Mouse (Mus musculus) T-helper 2 cell (primary cell): ENCODE measurements around the gene Pwwp2b.

ENCODE experiments used
- in situ Hi-C: fragments of 300-600 bp; cut with MboI, MseI; formaldehyde crosslinking; loops from one replicate; pipeline ENCODE4 v1.15.1; 2025; ENCODE audit warnings: high pct_unique_total_duplicates

The Pwwp2b gene

DNA sequence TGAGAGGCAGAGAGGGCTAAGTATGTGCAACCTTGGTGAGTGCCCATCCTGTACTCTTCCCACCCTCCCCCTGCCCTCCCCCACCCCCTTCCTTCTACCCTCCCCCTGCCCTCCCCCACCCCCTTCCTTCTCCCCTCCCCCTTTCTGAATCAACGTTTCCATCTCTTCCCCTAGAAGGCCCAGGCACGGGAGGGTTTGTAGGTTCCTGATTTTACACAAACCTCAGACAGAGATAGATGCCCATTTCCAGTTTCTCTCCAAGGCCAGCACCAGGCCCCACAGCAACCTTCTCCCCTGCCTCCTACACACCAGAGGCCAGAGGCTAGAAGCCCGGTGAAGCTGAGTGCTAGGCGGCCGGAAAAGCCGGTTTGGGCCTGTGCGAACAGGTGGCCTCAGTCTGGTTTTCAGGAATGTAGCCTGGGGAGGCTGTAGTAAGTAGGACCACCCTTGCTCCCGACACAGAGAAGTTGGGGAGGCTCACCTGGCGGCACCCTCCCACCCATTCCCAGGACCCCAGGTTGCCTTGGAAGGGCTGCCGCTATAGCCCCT lies 48.3 kb downstream of the Pwwp2b start:
- in situ Hi-C loops: no loop called here

DNA sequence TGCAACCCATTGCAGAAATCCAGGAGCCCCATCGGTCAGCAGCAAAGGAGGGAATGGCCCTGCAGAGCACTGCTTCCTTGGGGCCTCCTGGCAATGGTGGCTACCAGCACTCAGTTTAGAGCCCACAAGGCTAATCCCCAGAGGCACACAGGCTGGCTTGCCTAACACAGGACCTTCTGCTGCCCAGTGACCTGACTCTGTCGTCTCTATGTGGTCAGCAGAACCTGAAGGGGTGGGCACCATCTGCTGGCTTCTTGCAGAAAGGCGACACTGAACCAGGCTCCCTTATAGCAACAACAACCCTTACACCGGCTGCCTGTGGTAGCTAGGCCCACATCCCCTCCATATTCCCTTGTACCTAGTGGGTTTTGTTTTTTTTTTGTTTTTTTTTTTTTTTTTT lies 50.2 kb downstream of the Pwwp2b start:
- in situ Hi-C loops: no loop called here

DNA sequence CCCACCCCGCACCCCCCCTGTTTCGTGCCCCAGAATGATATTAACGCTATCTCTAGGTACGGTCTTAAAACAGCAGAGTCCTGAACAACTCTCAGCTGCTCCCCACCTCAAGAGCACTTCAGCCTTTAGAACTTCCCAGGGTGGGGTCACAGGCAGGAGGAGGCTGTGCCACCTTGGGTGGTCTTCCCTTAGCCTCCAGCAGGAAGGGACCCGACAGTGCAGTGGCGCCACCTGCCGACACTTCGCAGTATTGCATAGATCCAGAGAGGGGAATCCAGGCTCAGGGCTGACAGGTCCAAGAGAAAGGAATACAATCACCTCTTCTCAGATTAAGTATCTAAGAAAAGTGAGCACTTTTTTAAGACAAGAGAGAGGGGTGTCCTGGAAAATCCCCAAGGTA lies 51.1 kb downstream of the Pwwp2b start:
- in situ Hi-C loops: no loop called here

DNA sequence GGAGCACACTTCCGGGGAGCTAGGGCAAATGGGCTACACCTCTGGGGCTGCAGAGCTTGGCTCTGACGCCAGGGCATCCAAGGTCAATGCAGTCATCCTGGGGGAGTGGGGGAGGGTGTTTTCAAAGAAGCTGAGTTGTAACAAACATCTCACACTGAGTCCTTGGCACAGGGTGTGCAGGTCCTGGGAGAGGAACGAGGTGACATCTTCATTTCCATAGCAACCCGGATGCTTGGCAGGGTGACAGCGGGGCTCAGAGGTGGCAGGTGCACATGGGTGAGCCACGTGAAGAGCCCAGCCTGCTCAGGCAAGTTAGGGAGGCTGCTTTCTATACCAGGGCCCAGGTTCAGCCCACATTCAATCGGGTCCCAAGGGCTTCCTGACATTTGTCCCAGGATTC lies 52.1 kb downstream of the Pwwp2b start:
- in situ Hi-C loops: loop anchor here (5.0 kb wide), 2 partner anchors 73 to 172 kb away; no protein-coding TSS in a partner anchor

DNA sequence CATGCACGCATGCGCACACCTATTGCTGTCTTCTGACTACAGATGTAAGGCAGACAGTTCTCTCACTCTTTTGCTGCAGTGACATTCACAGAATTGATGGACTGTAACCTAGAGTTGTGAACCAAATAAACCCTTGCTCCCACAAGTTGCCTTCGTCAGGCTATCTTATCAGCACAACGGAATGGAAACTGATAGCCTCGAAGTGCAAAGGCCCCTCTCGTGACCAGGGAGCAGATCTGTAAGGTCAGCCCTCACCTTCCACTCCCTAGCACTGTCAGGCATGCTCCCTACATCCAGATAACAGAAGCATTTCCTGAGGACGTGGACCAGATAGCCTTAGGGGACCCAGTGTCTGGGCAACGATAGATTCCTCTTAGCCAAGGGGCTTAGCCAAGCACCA lies 53.2 kb downstream of the Pwwp2b start:
- in situ Hi-C loops: loop anchor here (5.0 kb wide), 2 partner anchors 74 to 171 kb away; no protein-coding TSS in a partner anchor

DNA sequence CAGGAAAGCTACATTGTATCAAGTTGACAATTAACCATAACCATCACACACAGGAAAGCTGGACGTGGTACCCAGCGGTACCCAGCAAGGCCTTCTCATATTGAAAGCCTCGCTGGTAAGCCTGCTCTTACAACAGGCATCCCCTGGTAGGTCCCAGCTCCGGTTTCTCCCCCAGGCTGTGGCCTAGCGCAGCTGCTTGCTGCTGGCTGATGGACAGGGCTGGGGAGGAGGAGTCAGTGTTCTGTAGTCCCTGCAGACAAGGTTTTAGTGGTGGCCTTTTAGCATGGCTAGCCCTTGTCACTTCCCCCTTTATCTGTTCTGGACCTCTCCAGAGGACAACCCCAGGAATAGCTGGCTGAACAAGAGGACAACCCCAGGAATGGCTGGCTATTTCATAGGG lies 54.0 kb downstream of the Pwwp2b start:
- in situ Hi-C loops: loop anchor here (5.0 kb wide), 2 partner anchors 75 to 170 kb away; no protein-coding TSS in a partner anchor

DNA sequence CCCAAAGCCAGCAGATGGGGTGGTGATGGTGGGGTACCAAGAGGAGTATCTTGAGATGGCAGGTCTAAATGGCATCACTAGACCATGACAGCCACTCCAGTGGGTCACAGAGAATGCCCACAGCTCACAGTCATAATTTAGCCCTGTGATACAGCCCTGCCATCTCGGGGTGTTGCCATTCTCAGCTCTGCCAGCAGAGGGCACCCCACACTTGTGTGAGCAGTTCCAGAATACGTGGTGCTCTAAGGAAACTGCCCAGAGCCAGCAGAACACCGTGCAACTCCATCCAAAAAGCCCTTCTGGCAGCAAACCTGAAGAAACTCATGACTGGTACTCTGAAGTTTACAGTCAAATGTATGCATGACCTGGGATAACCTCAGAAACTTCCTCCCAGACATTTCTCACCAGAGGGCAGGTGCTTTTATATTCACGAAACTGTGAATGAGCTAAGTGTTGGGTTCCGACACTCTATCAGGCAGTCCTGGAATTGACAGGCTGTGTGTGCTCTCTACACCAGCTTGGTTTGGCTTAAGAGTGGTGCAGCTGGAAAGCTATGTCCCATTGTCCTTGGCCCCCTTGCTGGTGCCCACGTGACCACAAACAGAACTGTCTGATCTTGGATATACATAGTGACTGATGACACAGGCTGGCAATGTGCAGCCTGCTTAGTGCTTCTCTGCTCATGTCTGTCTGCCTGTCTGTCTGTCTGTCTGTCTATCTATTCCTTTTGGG lies 55.2 kb downstream of the Pwwp2b start:
- in situ Hi-C loops: loop anchor here (5.0 kb wide), 2 partner anchors 76 to 169 kb away; no protein-coding TSS in a partner anchor

DNA sequence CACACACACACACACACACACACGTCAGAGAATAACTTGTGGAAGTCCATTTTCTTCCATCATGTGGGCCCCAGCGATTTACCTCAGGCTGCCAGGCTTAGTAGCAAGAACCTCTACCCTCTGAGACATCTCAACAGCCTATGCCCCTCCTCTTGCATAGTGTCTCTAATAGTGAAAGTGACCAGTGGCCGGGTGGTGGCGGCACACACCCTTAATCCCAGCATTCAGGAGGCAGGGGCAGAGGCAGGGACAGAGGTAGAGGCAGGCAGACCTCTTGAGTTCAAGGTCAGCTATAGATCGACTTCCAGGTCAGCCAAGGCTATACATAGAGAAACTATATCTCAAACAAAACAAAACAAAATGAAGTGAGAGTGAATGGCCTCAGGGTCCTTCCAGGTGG lies 56.0 kb downstream of the Pwwp2b start:
- in situ Hi-C loops: loop anchor here (5.0 kb wide), 2 partner anchors 77 to 168 kb away; no protein-coding TSS in a partner anchor

- in situ Hi-C loops: no loop called here
Measured at GRCm38 (mm10) chr7:139307056-139307455, 58.8 kb downstream of the Pwwp2b start.

DNA sequence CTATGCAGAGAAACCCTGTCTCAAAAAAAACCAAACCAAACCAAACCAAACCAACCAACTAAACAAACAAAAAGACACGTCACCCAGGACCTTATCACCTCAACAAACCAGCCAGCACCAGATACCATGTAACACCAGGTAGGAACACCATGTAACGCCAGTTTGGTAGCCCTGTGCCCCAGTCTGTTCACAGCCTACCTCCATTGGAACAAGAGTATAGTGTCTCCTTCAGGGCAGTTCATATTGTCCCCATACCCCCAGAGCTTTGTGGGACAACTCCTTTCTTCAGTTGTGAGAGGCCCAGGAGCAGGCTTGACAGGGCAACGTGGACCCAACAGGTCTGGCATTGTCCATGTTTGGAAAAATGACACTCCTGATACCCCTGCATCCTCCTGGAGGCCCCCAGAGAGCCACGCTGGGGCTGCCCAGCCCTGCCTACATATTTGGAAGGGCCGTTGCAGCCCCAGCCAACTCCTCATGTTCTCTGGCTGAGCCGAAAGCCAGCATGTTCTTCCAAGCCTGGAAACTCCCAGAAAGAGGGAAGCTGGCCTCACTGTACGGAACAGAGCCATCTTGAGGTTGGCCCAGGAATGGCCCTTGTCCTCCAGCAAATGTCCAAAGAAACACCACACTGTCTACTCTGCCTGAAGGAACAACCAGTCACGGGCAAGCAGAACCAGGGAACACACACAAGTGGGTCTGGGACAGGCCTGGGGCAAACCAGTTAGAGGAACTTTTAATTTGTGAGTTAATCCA lies 60.0 kb downstream of the Pwwp2b start:
- in situ Hi-C loops: no loop called here

DNA sequence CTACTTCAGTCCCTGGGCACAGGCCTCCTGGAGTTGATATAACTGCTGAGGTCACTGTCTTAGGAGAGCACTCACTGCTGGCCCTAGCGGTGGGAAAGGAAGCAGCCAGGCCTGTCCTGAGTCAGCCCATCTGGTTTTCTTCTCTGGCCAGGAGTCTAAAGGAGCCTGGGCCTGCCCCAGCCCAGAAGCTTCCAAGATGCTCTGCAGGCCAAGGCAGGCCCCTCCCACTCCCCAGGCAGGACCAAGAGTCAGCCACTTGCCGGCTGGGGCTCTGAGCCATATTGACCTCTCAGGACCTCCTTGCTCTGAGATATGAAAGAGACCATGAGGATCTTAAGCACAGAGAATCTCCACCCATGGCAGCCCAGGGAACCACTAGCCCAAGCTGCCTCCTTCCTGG lies 60.8 kb downstream of the Pwwp2b start:
- in situ Hi-C loops: no loop called here

GRCm38 (mm10) chr7:139310487-139310951 lies 62.2 kb downstream of the Pwwp2b start:
- in situ Hi-C loops: no loop called here

GRCm38 (mm10) chr7:139312686-139313085 lies 64.4 kb downstream of the Pwwp2b start:
- in situ Hi-C loops: no loop called here

- in situ Hi-C loops: no loop called here
Measured at GRCm38 (mm10) chr7:139313413-139313812, 65.1 kb downstream of the Pwwp2b start.

DNA sequence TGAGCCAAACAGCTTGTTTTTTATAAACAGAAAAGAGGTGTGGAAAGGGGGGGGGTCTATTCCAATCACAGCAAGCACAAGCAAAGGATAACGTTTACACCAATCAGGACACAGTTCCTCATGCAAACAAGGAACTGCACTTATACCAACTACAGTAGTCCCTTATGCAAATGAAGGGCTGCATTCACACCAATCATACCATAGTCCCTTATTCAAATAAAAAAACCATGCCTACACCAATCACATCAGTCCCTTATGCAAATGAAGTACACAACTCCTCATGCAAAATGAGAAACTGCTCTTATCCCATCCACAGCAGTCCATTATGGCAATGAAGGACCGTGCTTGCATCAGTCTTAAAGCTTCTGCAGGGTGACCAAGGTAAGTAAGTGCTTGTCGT lies 66.4 kb downstream of the Pwwp2b start:
- in situ Hi-C loops: no loop called here

GRCm38 (mm10) chr7:139319006-139319411 lies 70.7 kb downstream of the Pwwp2b start:
- in situ Hi-C loops: no loop called here
